Mouse (Mus musculus): Measurements from ENCODE around the gene Tm6sf1. TPM values are rescaled to one million over a fixed set of nuclear protein-coding genes. Genes with fewer than 3 reads are reported as not detected.

Gene Tm6sf1
- total RNA-seq (2014; rRNA removed; ENCODE audit: low replicate concordance) (52.3 and 69.2 TPM in 2 replicates), polyA plus RNA-seq (2015; fragmentation: Nextera tagmentation; extraction: Ambion mirVana) (11.7 and 15.3 TPM in 2 replicates)

GRCm38 (mm10) chr7:81858968-81859721 lies at the start of gene Tm6sf1:
TSS of gene Tm6sf1 (plus strand) at chr7:81859001.
- peaks cover 25% of the 10 kb centered on the region for H3K4me1 ChIP-seq (ENCODE audit: control insufficient read depth, insufficient read depth)
- peak within 1 kb of the TSS; percentile 70 for H3K4me3 ChIP-seq (ENCODE audit: low read depth, low read length)
- ATAC-seq (ENCODE audit: insufficient read depth, low read depth): peak; percentile 63
- H3K27ac ChIP-seq (ENCODE audit: low read depth): peak within 1 kb of the TSS; percentile 50
- no peaks in the 10 kb centered on the region for H3K36me3 ChIP-seq (replicated peaks; ENCODE audit: control insufficient read depth, insufficient read depth, low read length)
- peak; percentile 39 for DNase-seq (ENCODE audit: low spot score)
- no peaks in the 10 kb centered on the region for H3K9me3 ChIP-seq (replicated peaks; ENCODE audit: control insufficient read depth, low read length)
- no peaks in the 10 kb centered on the region for H3K27me3 ChIP-seq (ENCODE audit: control insufficient read depth, insufficient read depth, low read length)
- under 1% methylated on average over 58 of the region's 64 CpGs for WGBS
- TF ChIP-seq EP300 (IDR thresholded peaks at IDR 0.05; ENCODE audit: low read depth) (no peak), CTCF (IDR thresholded peaks at IDR 0.05; ENCODE audit: low read depth) (no peak)
- H3K4me2 ChIP-seq (ENCODE audit: low read depth, low read length): peak within 1 kb of the TSS; percentile 90
- H3K9ac ChIP-seq (replicated peaks; ENCODE audit: low read depth, low read length): peak within 1 kb of the TSS; percentile 75

GRCm38 (mm10) chr7:81824906-81825305 lies 33.9 kb upstream of the Tm6sf1 start:
- ATAC-seq (ENCODE audit: insufficient read depth, low read depth) (no peak), DNase-seq (ENCODE audit: low spot score) (no peak)
- TF ChIP-seq CTCF (IDR thresholded peaks at IDR 0.05; ENCODE audit: low read depth): no peak
- Histone ChIP-seq H3K4me1 (ENCODE audit: control insufficient read depth, insufficient read depth) (peaks cover 38% of the 10 kb centered on the region), H3K27me3 (ENCODE audit: control insufficient read depth, insufficient read depth, low read length) (no peaks in the 10 kb centered on the region), H3K4me3 (ENCODE audit: low read depth, low read length) (no peak overlapping the region), H3K36me3 (replicated peaks; ENCODE audit: control insufficient read depth, insufficient read depth, low read length) (no peaks in the 10 kb centered on the region), H3K9ac (replicated peaks; ENCODE audit: low read depth, low read length) (no peak overlapping the region), H3K27ac (ENCODE audit: low read depth) (no peak overlapping the region), H3K9me3 (replicated peaks; ENCODE audit: control insufficient read depth, low read length) (no peaks in the 10 kb centered on the region), H3K4me2 (ENCODE audit: low read depth, low read length) (peak overlapping the region; percentile 41; the same call in 1 of the 2 replicates)
- WGBS: 54% methylated on average over 3 of the region's 3 CpGs

- Histone ChIP-seq H3K9ac (replicated peaks; ENCODE audit: low read depth, low read length) (no peak overlapping the region), H3K4me2 (ENCODE audit: low read depth, low read length) (peak overlapping the region; percentile 41), H3K9me3 (replicated peaks; ENCODE audit: control insufficient read depth, low read length) (no peaks in the 10 kb centered on the region), H3K36me3 (replicated peaks; ENCODE audit: control insufficient read depth, insufficient read depth, low read length) (no peaks in the 10 kb centered on the region), H3K4me1 (ENCODE audit: control insufficient read depth, insufficient read depth) (peaks cover 38% of the 10 kb centered on the region), H3K4me3 (ENCODE audit: low read depth, low read length) (0 out of 2 replicates have a peak overlapping the region, but pooled peaks have one; percentile 3), H3K27ac (ENCODE audit: low read depth) (peak overlapping the region; percentile 22; the same call in 1 of the 2 replicates), H3K27me3 (ENCODE audit: control insufficient read depth, insufficient read depth, low read length) (no peaks in the 10 kb centered on the region)
- 0% methylated on average over 3 of the region's 3 CpGs for WGBS
- peak; percentile 37 for DNase-seq (ENCODE audit: low spot score)
- TF ChIP-seq CTCF (IDR thresholded peaks at IDR 0.05; ENCODE audit: low read depth) (no peak), EP300 (IDR thresholded peaks at IDR 0.05; ENCODE audit: low read depth) (no peak)
- ATAC-seq (ENCODE audit: insufficient read depth, low read depth): no peak
Observed at GRCm38 (mm10) chr7:81825381-81825780, 33.4 kb upstream of the Tm6sf1 start.

- Histone ChIP-seq H3K9me3 (replicated peaks; ENCODE audit: control insufficient read depth, low read length) (no peaks in the 10 kb centered on the region), H3K9ac (replicated peaks; ENCODE audit: low read depth, low read length) (peak overlapping the region; percentile 87), H3K27ac (ENCODE audit: low read depth) (peak overlapping the region; percentile 98), H3K36me3 (replicated peaks; ENCODE audit: control insufficient read depth, insufficient read depth, low read length) (no peaks in the 10 kb centered on the region), H3K4me2 (ENCODE audit: low read depth, low read length) (peak overlapping the region; percentile 73), H3K27me3 (ENCODE audit: control insufficient read depth, insufficient read depth, low read length) (no peaks in the 10 kb centered on the region), H3K4me3 (ENCODE audit: low read depth, low read length) (peak overlapping the region; percentile 77), H3K4me1 (ENCODE audit: control insufficient read depth, insufficient read depth) (peaks cover 38% of the 10 kb centered on the region)
- WGBS: 16% methylated on average over 17 of the region's 17 CpGs
- ATAC-seq (ENCODE audit: insufficient read depth, low read depth) (no peak), DNase-seq (ENCODE audit: low spot score) (no peak)
- no peak for TF ChIP-seq EP300 (IDR thresholded peaks at IDR 0.05; ENCODE audit: low read depth)
- TF ChIP-seq CTCF (IDR thresholded peaks at IDR 0.05; ENCODE audit: low read depth): no peak
Observed at GRCm38 (mm10) chr7:81827806-81828667, 30.8 kb upstream of the Tm6sf1 start.

- Histone ChIP-seq H3K4me2 (ENCODE audit: low read depth, low read length) (peak overlapping the region; percentile 73), H3K4me3 (ENCODE audit: low read depth, low read length) (peak overlapping the region; percentile 77), H3K9ac (replicated peaks; ENCODE audit: low read depth, low read length) (peak overlapping the region; percentile 87), H3K9me3 (replicated peaks; ENCODE audit: control insufficient read depth, low read length) (no peaks in the 10 kb centered on the region), H3K36me3 (replicated peaks; ENCODE audit: control insufficient read depth, insufficient read depth, low read length) (no peaks in the 10 kb centered on the region), H3K27me3 (ENCODE audit: control insufficient read depth, insufficient read depth, low read length) (no peaks in the 10 kb centered on the region), H3K4me1 (ENCODE audit: control insufficient read depth, insufficient read depth) (peaks cover 38% of the 10 kb centered on the region), H3K27ac (ENCODE audit: low read depth) (peak overlapping the region; percentile 98)
- 0% methylated on average over 74 of the region's 91 CpGs for WGBS
- TF ChIP-seq CTCF (IDR thresholded peaks at IDR 0.05; ENCODE audit: low read depth) (no peak), EP300 (IDR thresholded peaks at IDR 0.05; ENCODE audit: low read depth) (no peak)
- peak; percentile 50 for DNase-seq (ENCODE audit: low spot score)
- peak; percentile 72 for ATAC-seq (ENCODE audit: insufficient read depth, low read depth)
Observed at GRCm38 (mm10) chr7:81828681-81829378, 30.0 kb upstream of the Tm6sf1 start.

Data from heart, postnatal 0 days (tissue).